Mouse (Mus musculus) activated CD4-positive, CD25-positive, alpha-beta regulatory T cell, adult 4 months (primary cell): Measurements from ENCODE around the gene Rcn2. TPM values are rescaled to one million over a fixed set of nuclear protein-coding genes. Genes with fewer than 3 reads are reported as not detected.
"Not testable (repeated sequence)": the region's sequence is repeated elsewhere in the genome, so short reads cannot be mapped to it uniquely, and the experiment has no call there.

Experiments used
- ATAC-seq: one replicate; pipeline ENCODE4 v1.8.0; 2017
- polyA plus RNA-seq, 2 experiments: library from polyadenylated mRNA; unstranded; fragments of 100-300 nt; shearing (Covaris generic); gene quantifications; one replicate each; pipeline ENCODE4 v1.2.1; 2017

The Rcn2 gene
- 10 to 100 TPM; 16.7 to 21.5 TPM for polyA plus RNA-seq

DNA sequence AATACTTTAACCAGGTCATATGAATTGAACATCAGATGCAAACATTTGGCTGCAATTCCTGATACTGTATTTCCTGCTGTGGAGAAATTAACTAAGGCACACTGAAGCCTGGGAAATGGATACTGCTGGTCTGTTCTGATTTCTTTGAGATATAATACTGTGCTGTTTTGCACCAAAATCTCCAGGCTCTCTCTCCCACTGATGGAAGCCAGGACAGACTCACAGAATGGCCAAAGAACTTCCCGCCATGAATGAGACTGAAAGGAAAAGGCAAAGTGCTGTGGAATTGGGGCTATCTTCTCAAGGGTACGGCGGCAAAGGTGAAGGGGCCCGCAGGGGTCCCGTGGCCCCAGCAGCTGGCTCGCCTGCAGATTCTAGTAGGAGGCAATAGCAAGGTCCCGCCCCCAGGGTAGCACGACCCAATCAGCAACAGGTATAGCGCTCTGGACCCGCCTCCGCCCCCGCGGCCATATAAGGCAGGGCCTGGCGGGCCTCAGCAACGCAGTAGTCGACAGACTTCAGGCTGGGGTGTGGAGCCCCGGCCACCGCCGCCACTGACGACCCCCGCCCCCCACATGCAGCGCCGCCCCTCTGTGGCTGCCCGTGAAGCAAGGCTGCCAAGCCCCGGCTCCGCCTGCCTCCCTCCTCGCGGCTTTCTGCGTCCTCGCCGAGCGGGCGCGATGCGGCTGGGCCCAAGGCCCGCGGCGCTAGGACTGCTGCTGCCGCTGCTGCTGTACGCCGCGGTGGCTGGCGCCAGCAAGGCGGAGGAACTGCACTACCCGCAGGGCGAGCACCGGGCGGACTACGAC is at the start of gene Rcn2:
Gene Rcn2, plus strand, starts transcription at position 474 of the 809 bp plus-strand sequence.
- ATAC-seq, result peak; percentile 99

DNA sequence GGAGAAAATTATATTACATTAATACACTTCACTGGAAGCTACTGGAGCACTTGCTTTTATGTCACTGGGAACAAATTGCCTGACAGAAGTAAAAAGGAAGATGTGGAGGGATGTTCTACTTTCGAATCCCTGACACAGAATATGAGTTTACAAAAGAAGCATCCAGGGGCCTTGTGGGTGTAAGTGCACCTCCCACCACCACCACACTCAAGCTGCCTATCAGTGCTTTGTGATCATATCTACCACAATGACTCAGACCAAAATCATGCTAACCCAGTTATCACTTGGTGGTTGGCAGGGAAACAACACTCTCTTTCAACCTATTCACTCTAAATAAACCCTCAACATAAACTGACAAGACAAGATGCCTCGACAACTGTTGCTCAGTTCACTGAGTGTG is 37.0 kb upstream of the Rcn2 start:
- not testable (repeated sequence) for ATAC-seq

GRCm38 (mm10) chr9:56010450-56010849 is 31.2 kb upstream of the Rcn2 start, which contains the start of gene 4930563M21Rik:
TSS of gene 4930563M21Rik (minus strand) at chr9:56010550.
- ATAC-seq, result no peak

DNA sequence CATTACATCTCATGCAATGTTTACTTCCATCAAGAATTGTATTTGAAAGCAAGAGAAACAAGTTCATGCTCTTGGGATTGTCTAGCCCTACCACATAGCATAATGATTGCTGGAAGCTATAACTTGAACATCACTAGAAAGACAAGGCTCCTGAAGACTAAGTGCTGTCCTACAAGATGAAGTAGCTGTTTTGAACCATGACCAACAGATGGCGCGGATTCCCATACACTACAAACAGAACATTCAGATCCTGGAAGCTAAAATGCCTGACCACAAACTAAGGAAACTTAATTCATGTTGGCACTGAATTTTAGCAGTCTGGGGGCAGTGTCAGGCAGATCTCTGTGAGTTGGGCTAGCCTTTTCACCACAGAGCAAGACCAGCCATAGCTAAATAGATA is 16.9 kb upstream of the Rcn2 start:
- no peak for ATAC-seq

GRCm38 (mm10) chr9:56027292-56027691 is 14.4 kb upstream of the Rcn2 start:
- ATAC-seq, result no peak

- ATAC-seq, result no peak
These were observed 9.4 kb upstream of the Rcn2 start for GRCm38 (mm10) chr9:56032219-56032618.

DNA sequence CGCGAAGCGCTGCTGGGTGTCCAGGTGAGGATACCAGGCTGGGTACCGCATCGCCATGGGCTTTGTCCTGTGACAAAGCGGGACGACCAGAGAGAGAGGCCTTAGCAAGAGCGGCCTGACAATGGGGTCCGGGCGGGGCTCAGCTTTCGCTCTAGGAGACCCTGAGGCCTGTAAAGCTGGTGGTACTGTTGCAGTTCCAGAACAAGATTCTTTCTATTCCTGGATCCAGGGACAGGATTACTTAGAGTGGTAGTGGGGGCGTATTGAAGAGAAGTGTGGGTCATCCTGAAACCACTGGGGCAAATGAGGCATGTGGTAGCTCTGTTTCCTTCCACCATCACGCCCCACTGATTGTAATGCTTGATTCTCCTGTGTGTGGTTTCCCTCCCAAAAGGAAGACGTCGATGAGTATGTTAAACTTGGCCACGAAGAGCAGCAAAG is 556 bp downstream of the Rcn2 start:
- peak; percentile 9 for ATAC-seq

DNA sequence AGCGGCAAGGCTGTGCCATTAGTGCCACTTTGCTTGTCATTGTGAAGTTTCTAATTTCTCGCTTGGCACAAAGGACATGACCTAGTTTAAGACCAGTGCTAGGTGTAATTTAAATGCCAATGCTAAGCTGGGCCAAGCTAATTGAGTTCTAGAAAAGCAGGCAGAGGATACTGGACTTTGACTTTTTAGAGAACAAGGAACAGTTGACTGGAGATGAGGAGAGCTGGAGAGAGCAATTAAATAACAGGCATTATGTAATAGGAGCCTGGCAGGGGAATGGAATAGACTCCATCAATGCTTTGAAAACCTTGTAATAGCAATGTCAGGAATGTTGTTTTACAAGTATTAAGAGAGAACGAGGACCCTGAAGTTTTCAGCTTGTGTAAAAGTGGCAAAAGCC is 12.2 kb downstream of the Rcn2 start:
- ATAC-seq, result no peak

GRCm38 (mm10) chr9:56056147-56056546 is 14.5 kb downstream of the Rcn2 start:
- no peak for ATAC-seq

- ATAC-seq, result no peak
These were observed 20.7 kb downstream of the Rcn2 start for GRCm38 (mm10) chr9:56062336-56062735.

DNA sequence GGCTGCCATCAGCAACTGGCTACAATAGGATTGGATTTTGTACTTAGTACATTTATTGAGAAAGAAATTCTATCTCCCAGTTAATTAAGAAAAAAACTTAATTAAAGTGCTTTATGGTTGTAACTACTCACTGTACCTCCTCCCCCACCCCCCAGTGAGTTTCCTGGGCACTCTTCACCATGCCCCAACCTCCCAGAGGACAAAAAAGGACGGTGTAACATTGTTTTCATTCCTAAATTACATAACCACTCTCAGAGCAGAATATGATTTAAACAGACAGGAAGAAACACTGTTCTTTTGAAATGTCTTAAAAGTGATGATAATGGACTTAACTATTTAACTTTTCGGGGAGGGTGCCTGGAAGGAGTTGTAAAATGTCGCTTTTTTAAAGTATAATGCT is 23.4 kb downstream of the Rcn2 start:
- ATAC-seq, result no peak

- ATAC-seq, result no peak
These were observed 26.3 kb downstream of the Rcn2 start for GRCm38 (mm10) chr9:56067964-56068363.

- no peak for ATAC-seq
These were observed 27.0 kb downstream of the Rcn2 start for GRCm38 (mm10) chr9:56068630-56069029.

DNA sequence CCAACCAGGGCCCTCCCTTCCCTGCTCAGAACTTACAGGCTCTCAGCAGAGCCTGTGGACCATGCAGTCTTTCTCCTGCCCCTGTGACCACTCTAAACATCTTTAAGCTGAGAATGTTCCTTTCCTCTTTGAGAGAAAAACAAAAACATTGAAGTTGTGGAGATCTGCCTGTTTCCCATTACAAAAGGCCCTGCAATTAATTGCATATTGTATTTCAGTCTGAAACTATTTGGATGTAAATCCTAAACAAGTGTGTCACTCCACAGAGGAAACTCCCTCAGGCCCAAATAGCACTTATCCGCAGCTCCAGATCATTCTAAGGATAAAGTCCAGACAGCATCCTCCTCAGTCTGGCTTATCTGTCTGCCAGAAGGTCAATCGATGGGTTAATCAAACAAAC is 31.2 kb downstream of the Rcn2 start:
- no peak for ATAC-seq

- ATAC-seq, result no peak
These were observed 33.2 kb downstream of the Rcn2 start for GRCm38 (mm10) chr9:56074863-56075262.

- ATAC-seq, result peak; percentile 72
These were observed 33.6 kb downstream of the Rcn2 start for GRCm38 (mm10) chr9:56075264-56075663.

DNA sequence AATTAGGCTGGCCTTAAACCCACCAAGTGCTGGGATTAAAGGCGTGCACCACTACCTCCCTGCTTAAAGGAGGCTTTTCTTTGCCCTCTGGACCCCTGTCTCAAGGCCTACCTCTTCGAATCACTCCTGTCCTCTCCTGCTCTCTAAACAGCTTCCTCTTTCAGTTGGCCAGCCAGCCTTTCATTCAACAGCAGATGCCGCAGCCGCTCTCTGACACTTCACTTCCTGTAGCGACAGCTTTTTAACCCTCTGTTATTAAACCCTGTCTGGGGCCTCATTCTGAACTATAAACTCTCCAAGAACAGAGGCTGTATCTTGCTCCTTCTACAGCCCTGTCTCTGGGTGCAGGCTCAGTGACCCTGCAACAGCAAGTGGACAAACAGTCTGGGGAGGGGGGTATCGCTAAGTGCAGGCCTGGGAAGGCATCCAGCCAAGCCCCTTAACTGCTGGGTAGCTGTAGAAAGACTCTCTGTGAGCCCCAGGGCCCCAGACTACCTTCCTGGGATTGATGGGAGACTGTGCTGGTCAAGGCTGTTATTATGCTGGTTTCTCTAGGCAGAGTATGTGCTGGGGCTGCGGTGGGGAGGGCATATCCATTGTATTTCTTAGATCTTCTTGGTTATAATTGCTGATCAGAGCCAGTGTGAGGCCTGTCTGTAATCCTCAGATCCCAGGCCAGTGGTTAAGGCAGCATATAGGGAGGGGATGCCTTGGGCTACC is 34.4 kb downstream of the Rcn2 start:
- ATAC-seq, result peak; percentile 86

DNA sequence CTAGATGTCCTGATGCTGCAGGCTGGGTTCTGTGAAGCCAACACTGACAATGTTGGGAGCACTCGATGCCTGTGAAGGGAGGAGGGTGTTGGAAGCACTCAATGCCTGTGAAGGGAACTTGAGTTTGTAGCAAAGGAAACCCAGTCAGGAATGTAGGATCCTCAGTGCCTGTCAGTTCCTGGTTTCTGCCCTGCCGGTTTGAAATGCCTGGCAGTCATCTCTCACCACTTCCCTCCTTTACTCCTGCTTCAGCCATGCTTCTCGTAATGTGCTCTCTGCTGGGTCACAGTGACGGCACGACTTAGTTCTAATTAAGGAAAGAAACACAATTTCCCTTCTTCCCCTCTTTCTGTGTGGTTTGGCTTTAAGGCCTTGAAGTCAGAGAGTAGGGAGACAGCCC is 37.9 kb downstream of the Rcn2 start:
- no peak for ATAC-seq

DNA sequence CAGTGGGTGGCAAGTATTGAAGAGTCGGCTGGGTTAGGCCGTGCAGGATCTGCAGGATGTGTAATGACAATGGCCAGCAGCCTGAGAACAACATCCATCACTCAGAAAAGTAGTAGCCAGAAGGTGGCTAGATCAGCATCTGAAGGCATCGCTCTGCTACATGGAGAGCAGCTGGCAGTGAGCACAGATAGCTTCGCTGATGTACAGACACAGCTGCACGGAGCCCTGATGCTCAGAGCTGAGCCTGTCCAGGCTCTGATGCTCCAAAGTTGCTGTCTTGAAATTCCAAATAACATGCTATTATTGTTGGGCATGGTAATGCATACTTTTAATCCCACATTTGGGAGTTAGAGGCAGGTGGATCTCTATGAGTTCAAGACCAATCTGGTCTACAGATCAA is 44.9 kb downstream of the Rcn2 start:
- no peak for ATAC-seq

- peak; percentile 95 for ATAC-seq
These were observed 48.3 kb downstream of the Rcn2 start, which contains the start of gene Pstpip1 for GRCm38 (mm10) chr9:56089778-56090520. TSS of gene Pstpip1 (plus strand) at chr9:56089962.

GRCm38 (mm10) chr9:56090546-56091225 is 49.0 kb downstream of the Rcn2 start:
- no peak for ATAC-seq

- no peak for ATAC-seq
These were observed 50.5 kb downstream of the Rcn2 start for GRCm38 (mm10) chr9:56092102-56092501.
